Mouse (Mus musculus): Measurements from ENCODE around the gene Amotl2. TPM values are rescaled to one million over a fixed set of nuclear protein-coding genes. Genes with fewer than 3 reads are reported as not detected.

Gene Amotl2
- polyA plus RNA-seq (2015; fragmentation: Nextera tagmentation; extraction: Ambion mirVana) = 31.5 and 48.6 TPM in 2 replicates

DNA sequence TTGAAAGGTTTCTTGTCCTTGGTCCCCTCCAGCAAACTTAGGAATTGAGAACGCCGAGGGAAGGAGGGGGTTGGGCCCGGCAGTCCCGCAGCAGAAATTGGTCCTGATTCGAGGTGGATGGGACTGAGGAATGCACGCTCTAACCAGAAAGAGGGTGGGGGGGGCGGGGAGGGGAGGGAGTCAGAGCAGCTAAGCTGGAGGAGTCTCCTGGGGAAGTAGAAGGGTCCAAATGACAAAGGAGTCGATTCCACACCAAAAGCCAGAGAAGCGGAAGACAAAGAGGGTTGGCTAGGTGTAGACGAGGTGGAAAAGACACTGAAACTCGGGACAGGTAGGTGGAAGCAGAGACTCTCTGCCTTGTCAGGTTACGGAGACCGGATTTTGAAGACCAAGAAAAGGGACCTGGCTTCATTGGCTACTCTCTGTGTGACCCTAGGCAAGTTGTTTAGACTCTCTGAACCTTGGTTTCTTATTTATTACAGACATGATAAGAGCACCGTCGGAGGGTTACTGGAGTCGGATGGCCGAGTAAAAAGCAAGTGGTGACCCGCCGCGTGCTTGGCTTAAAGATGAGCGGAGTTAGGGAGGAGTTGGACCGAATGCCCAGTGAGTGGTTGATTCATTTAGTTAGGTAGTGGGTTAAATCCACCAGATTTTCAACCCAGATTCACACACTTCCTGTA is at the start of gene Amotl2:
Amotl2 (plus strand) TSS at position 192 of the 683 bp plus-strand sequence.

Other genes with a start within 250 kb of the Amotl2 start
- 0.09 and 0.22 TPM in 2 replicates for gene Ky, start 210.9 kb upstream of the Amotl2 start, polyA plus RNA-seq (2015; fragmentation: Nextera tagmentation; extraction: Ambion mirVana)
- 226 and 293 TPM in 2 replicates for gene Anapc13, start 90.4 kb upstream of the Amotl2 start, polyA plus RNA-seq (2015; fragmentation: Nextera tagmentation; extraction: Ambion mirVana)
- 32.5 and 39.4 TPM in 2 replicates for gene Cep63, start 90.1 kb upstream of the Amotl2 start, polyA plus RNA-seq (2015; fragmentation: Nextera tagmentation; extraction: Ambion mirVana)
- 17.1 and 23.2 TPM in 2 replicates for gene Ryk, start 118.2 kb downstream of the Amotl2 start, polyA plus RNA-seq (2015; fragmentation: Nextera tagmentation; extraction: Ambion mirVana)

All from adrenal gland, postnatal 0 days (tissue).